Mouse (Mus musculus) ES-E14 (cell line): ENCODE data around the gene Unc45b. TPM values are rescaled to one million over a fixed set of nuclear protein-coding genes. Genes with fewer than 3 reads are reported as not detected.

Experiments
- DNase-seq: peaks from one replicate; pipeline ENCODE4 v3.0.0-alpha.2; 2013; ENCODE audit warnings: low read depth, low spot score
- H3K27ac ChIP-seq: 2 replicates; pipeline ENCODE4 v1.5.1; 2012; ENCODE audit warnings: low read depth, mild to moderate bottlenecking, low read length, moderate library complexity, mixed read lengths; ENCODE audit not compliant: poor library complexity, insufficient read depth, severe bottlenecking
- H3K36me3 ChIP-seq: 2 replicates; pipeline ENCODE4 v1.6.1; 2012; ENCODE audit warnings: mild to moderate bottlenecking, low read length, moderate library complexity, mixed read lengths; ENCODE audit not compliant: control insufficient read depth, poor library complexity, insufficient read depth, severe bottlenecking
- H3K4me1 ChIP-seq, 2 experiments: fragments of 150-350 bp in 1 of 2; sonication (generic) in 1 of 2; 2 replicates each; pipeline ENCODE4 v1.6.1; 2012; ENCODE audit warnings: low read length in 2 of 2, mild to moderate bottlenecking in 1 of 2, mixed read lengths in 1 of 2; ENCODE audit not compliant: control insufficient read depth in 2 of 2, insufficient read depth in 2 of 2, poor library complexity in 1 of 2
- H3K4me3 ChIP-seq, 2 experiments: fragments of 150-350 bp in 1 of 2; sonication (generic) in 1 of 2; 2 replicates each; pipeline ENCODE4 v1.5.1; 2012; ENCODE audit warnings: low read length in 2 of 2, low read depth in 1 of 2, mild to moderate bottlenecking in 1 of 2, mixed read lengths in 1 of 2; ENCODE audit not compliant: insufficient read depth in 1 of 2, poor library complexity in 1 of 2, severe bottlenecking in 1 of 2
- H3K9ac ChIP-seq: 2 replicates; pipeline ENCODE4 v1.6.1; 2012; ENCODE audit warnings: low read depth, mild to moderate bottlenecking, low read length, mixed read lengths; ENCODE audit not compliant: poor library complexity, insufficient read depth, severe bottlenecking
- H3K9me3 ChIP-seq: fragments of 150-350 bp; sonication (generic); 2 replicates; pipeline ENCODE4 v1.6.1; 2012; ENCODE audit warnings: low read depth, mild to moderate bottlenecking, low read length; ENCODE audit not compliant: control insufficient read depth, insufficient read depth
- CHD2 ChIP-seq: IDR thresholded peaks from 2 replicates; pipeline ENCODE4 v1.6.1; 2014; ENCODE audit warnings: mild to moderate bottlenecking, low read depth, low read length, inconsistent platforms
- HCFC1 ChIP-seq: IDR thresholded peaks from 2 replicates; pipeline ENCODE4 v1.6.1; 2012; ENCODE audit warnings: low read length, inconsistent platforms, borderline replicate concordance; ENCODE audit not compliant: insufficient read depth
- MAFK ChIP-seq: IDR thresholded peaks from 2 replicates; pipeline ENCODE4 v1.6.1; 2014; ENCODE audit warnings: mild to moderate bottlenecking, low read depth, low read length, inconsistent platforms; ENCODE audit not compliant: insufficient read depth
- ZC3H11A ChIP-seq: IDR thresholded peaks from 2 replicates; pipeline ENCODE4 v1.6.1; 2012; ENCODE audit warnings: low read depth, mild to moderate bottlenecking, inconsistent platforms, low read length, borderline replicate concordance
- ZNF384 ChIP-seq: IDR thresholded peaks from 2 replicates; pipeline ENCODE4 v1.6.1; 2012; ENCODE audit warnings: low read depth, low read length, inconsistent platforms
- in situ Hi-C, 2 experiments: fragments of 600-800 bp; cut with MboI; formaldehyde crosslinking; loops; one replicate each; pipeline ENCODE4 v1.15.1; 2025; ENCODE audit warnings: low sequenced_read_pairs in 2 of 2, inconsistent platforms in 1 of 2; ENCODE audit not compliant: unreplicated experiment in 2 of 2
- total RNA-seq: library from RNA; depleted of rRNA; stranded (reverse); fragments of 300-350 nt; gene quantifications from 2 replicates; pipeline ENCODE4 v1.2.3, GENCODE M21; 2012

Unc45b gene
- total RNA-seq, 1 experiment = 2.3 TPM

- H3K9ac ChIP-seq = no peak overlapping the region
- peaks cover 3 to 8% of the 10 kb centered on the region in 2 experiments for H3K4me1 ChIP-seq
- no peaks in the 10 kb centered on the region for H3K9me3 ChIP-seq
- no peak overlapping the region for H3K4me3 ChIP-seq
- H3K27ac ChIP-seq = no peak overlapping the region
- no peak for DNase-seq
- TF ChIP-seq MAFK (no peak), ZC3H11A (no peak), HCFC1 (no peak), CHD2 (no peak), ZNF384 (no peak)
- in situ Hi-C loops = no loop called here
- no peaks in the 10 kb centered on the region for H3K36me3 ChIP-seq
Measured at GRCm38 (mm10) chr11:82952612-82953542, 42.5 kb downstream of the Unc45b start.

- in situ Hi-C loops = no loop called here
- no peak for DNase-seq
- Histone ChIP-seq H3K36me3 (no peaks in the 10 kb centered on the region), H3K9me3 (no peaks in the 10 kb centered on the region), H3K27ac (no peak overlapping the region), H3K4me3 (no peak overlapping the region), H3K4me1 (peaks cover 3 to 8% of the 10 kb centered on the region in 2 experiments), H3K9ac (no peak overlapping the region)
- TF ChIP-seq ZNF384 = no peak
- TF ChIP-seq MAFK = no peak
- TF ChIP-seq HCFC1 = no peak
- TF ChIP-seq CHD2 = no peak
- TF ChIP-seq ZC3H11A = no peak
Measured at GRCm38 (mm10) chr11:82954631-82955030, 44.3 kb downstream of the Unc45b start.

- Histone ChIP-seq H3K9ac (no peak overlapping the region), H3K9me3 (no peaks in the 10 kb centered on the region), H3K4me3 (no peak overlapping the region), H3K36me3 (no peaks in the 10 kb centered on the region), H3K4me1 (peaks cover 2 to 3% of the 10 kb centered on the region in 2 experiments; a peak in 3 of 4 replicates), H3K27ac (no peak overlapping the region)
- no peak for DNase-seq
- in situ Hi-C loops = no loop called here
- TF ChIP-seq ZC3H11A (no peak), HCFC1 (no peak), CHD2 (no peak), MAFK (no peak), ZNF384 (no peak)
Measured at GRCm38 (mm10) chr11:82956925-82957324, 46.6 kb downstream of the Unc45b start.

GRCm38 (mm10) chr11:82959613-82960012 lies 49.3 kb downstream of the Unc45b start:
- Histone ChIP-seq H3K9ac (no peak overlapping the region), H3K4me3 (no peak overlapping the region), H3K36me3 (no peaks in the 10 kb centered on the region), H3K4me1 (peaks cover 1 to 3% of the 10 kb centered on the region in 2 experiments; a peak in 3 of 4 replicates), H3K27ac (no peak overlapping the region), H3K9me3 (no peaks in the 10 kb centered on the region)
- peak; percentile 36 for DNase-seq
- TF ChIP-seq HCFC1 (no peak), ZC3H11A (no peak), ZNF384 (no peak), CHD2 (no peak), MAFK (no peak)
- in situ Hi-C loops = no loop called here
